Mouse (Mus musculus) adrenal gland, postnatal 25 days (tissue): ENCODE results near the gene Ahcyl2. TPM values are rescaled to one million over a fixed set of nuclear protein-coding genes. Genes with fewer than 3 reads are reported as not detected.

Experiments used
- DNase-seq: peaks from one replicate; pipeline ENCODE4 v3.0.0; 2021; ENCODE audit warnings: mixed read lengths
- total RNA-seq: library from RNA; stranded (reverse); gene quantifications from 2 replicates; pipeline ENCODE4 v1.2.3, GENCODE M21; 2021

Ahcyl2 gene
- total RNA-seq, 1 experiment from 2014 or later, result 137 TPM

GRCm38 (mm10) chr6:29914136-29914535 lies 146.3 kb downstream of the Ahcyl2 start:
- DNase-seq, result no peak

GRCm38 (mm10) chr6:29915836-29916235 lies 148.0 kb downstream of the Ahcyl2 start:
- DNase-seq, result no peak

- peak; percentile 96 for DNase-seq
Observed at GRCm38 (mm10) chr6:29916530-29917382, 148.9 kb downstream of the Ahcyl2 start, which contains the start of gene Strip2. Gene Strip2, plus strand, starts transcription at chr6:29917012.

GRCm38 (mm10) chr6:29917383-29917720 lies 149.5 kb downstream of the Ahcyl2 start:
- no peak for DNase-seq

DNA sequence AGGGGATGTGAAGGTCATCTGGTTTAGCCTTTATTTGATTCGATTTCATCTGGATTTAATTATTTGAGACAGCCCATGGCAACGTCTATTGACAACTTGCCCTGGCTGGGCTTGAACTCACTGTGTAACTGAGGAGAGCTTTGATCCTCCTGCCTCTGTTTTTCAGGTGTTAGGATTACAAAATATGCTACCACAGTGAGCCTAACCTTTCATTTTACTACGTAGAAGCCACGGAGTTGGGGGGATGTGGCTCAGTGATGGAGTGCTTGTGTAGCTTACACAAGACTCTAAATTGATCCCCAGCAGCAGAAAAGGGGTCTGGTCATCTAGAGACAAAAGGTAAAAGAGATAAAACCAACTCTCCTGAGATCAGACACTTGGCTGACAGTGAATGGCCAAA lies 150.1 kb downstream of the Ahcyl2 start:
- DNase-seq, result no peak

DNA sequence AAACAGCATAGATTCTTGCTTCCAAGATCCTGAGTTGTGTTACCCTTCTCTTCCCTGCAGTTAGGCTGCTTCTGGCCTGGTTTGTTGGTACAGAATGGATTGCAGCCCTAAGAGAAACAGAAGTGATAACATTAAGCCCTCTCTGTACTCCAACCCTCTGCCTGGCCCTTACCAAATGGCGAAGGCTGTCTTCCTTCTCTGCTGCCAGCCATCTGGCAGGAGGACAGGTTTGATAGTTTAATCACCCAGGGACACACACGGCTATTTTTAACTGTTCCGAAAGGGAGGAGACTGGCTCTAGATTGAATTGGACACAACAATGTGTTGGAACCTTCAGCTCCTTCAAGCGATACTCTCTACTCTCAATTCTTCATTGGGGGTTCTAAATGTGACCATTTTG lies 155.7 kb downstream of the Ahcyl2 start:
- peak; percentile 39 for DNase-seq

- no peak for DNase-seq
Observed at GRCm38 (mm10) chr6:29925594-29926219, 157.9 kb downstream of the Ahcyl2 start.

- no peak for DNase-seq
Observed at GRCm38 (mm10) chr6:29930087-29930486, 162.3 kb downstream of the Ahcyl2 start.

GRCm38 (mm10) chr6:29930665-29931064 lies 162.9 kb downstream of the Ahcyl2 start:
- DNase-seq, result no peak

GRCm38 (mm10) chr6:29931181-29931580 lies 163.4 kb downstream of the Ahcyl2 start:
- no peak for DNase-seq

DNA sequence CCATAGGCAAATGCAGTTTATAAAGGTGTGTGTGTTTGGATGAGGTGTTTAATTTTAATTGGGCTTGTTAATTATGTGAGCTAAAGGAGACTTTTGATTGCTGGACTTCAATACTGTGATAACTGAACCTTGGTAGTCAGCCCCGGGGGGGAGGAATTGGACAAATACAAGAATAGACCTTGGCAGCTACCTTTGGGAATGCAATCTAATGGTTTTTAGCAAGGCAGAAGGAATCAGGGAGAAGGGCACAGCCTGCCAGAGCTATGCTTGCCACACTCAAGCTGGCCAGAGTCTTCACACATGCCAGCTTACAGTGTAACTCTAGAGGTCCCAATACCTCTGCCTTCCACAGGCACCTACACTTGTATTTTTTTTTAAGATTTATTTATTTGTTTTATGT lies 167.9 kb downstream of the Ahcyl2 start:
- DNase-seq, result peak; percentile 2

DNA sequence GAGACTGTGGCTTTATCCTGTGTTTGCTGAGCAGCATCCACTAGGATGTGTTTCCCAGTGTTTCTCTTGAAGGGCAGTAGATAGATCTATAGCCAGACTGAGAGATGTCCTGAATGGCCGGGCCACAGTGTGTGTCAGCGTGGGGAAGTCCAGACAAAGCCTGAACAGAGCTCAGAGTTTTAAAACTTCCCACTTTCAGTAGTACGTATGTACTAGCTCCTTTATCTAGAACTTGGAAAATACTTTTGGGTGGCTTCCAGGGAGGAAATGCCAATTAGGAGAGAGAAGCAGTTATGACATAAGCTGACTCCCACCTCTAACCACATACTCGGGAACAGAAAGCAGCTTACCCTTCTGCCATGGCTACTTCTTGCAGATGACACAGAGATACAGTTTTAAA lies 172.6 kb downstream of the Ahcyl2 start:
- DNase-seq, result no peak

DNA sequence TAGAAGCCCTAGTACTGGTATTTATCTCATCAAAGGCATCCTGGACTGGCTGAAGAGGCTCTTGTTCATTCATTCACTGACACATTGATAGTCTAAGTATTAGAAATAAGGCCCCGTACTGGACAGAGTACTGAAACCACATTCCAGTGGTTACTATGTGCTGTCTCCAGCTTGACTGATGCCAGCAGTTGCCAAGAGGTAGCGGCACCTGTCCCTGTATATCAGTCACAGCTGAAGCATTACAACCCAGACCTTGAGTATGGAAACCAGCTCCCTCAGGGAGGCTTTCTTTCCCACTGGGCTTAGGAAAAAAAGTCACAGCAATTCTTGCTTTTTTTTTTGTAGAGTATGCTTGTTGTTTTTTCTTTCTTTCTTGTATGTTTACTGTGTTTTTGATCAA lies 173.2 kb downstream of the Ahcyl2 start:
- DNase-seq, result no peak

DNA sequence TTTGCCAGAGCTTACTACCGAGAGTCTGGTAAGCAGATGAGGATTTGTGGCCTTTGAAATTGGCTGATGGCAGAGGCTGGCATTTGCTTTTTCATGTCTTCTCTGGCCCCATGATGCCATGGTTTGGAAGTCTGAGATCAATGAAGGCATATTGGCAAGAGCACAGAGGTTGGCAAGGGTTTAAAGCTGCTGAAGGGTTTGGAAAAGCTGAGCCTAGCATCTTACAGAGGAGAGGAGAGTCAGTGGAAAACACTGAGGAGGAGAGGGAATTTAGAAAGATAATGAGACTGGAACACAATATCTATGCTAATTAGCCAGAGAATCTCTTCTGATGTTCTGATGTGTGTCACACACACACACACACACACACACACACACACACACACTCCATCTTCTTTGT lies 176.7 kb downstream of the Ahcyl2 start:
- no peak for DNase-seq

GRCm38 (mm10) chr6:29946568-29946967 lies 178.8 kb downstream of the Ahcyl2 start:
- DNase-seq, result no peak

- no peak for DNase-seq
Observed at GRCm38 (mm10) chr6:29947823-29948222, 180.0 kb downstream of the Ahcyl2 start.

DNA sequence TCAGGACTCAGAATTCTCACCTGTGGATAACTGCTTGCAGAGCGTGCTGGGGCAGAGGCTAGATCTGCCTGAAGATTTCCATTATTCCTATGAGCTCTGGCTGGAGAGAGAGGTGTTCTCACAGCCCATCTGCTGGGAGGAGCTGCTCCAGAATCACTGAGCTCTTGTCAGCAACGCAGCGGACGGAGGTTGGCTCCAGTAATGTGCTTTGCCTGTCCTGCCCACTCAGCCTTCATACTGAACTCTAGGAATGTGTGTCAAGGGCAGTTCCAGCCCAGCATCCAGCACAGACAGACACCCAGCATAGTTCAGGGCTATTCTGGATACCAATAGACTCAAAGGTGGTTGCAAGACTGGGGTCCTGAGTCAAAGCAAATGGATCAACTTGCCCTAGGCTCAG lies 188.9 kb downstream of the Ahcyl2 start:
- peak; percentile 18 for DNase-seq

- DNase-seq, result no peak
Observed at GRCm38 (mm10) chr6:29958669-29959068, 190.9 kb downstream of the Ahcyl2 start.

DNA sequence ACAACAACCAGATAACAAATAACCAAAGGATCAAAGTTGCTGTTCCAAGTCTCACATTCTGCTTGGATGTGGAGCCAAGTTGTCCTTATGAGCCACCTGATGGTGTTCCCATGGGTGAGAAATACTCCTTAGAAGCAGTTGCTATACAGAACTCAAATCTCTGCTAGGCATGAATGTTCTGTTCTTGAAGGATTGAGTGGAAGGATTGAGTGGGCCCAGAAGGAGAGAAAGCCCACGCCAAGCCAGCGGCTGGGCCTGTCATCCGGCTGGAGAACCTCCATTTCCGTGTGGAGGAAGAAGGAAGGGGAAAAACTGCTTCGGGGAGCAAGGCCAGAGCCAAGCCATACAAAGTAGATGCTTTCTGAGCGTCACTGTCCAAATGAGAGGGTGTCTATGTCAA lies 193.3 kb downstream of the Ahcyl2 start:
- DNase-seq, result no peak
